Mouse (Mus musculus) erythroblast, adult 5-6 weeks (primary cell): ENCODE data around the gene Sh3gl3. TPM values are rescaled to one million over a fixed set of nuclear protein-coding genes. Genes with fewer than 3 reads are reported as not detected.

ENCODE experiments used
- ATAC-seq: replicated peaks from 2 replicates; pipeline ENCODE4 v1.8.0; 2016; ENCODE audit warnings: moderate number of reproducible peaks, mild to moderate bottlenecking, moderate TSS enrichment, inconsistent platforms; ENCODE audit not compliant: poor library complexity, low FRiP score, severe bottlenecking
- total RNA-seq, 2 experiments: library from RNA; stranded (forward) in 1 of 2; stranded (reverse) in 1 of 2; fragments of 150-400 nt in 1 of 2; fragments of 200-764, 138-1000 nt in 1 of 2; gene quantifications; 2 replicates each; pipeline versions ENCODE4 v1.2.3 to v1.2.4; 2015 to 2017; ENCODE audit warnings: low replicate concordance in 2 of 2

The Sh3gl3 gene
- total RNA-seq, 2 experiments from 2014 or later = not detected

DNA sequence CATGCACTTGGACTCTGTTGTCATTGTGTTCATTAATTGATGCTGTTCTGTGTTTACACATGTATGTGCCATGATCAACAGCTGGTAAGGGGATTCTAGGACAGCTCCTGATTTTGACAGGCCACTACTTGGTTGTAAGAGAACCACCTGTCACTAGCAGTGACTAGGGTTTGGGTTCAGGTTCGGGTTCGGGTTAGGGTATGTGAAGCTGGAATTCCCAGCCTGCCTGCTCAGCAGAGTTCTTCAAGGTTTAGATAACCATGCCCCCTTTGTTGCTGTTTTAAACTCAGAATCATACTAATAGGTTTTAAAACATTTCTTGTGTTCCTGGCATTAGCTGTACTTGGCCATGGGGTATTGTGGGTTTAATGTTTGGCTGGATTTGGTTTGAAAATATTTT lies 173.1 kb downstream of the Sh3gl3 start:
- no peak for ATAC-seq

GRCm38 (mm10) chr7:82349796-82350195 lies 176.2 kb downstream of the Sh3gl3 start:
- ATAC-seq = no peak

GRCm38 (mm10) chr7:82350421-82350820 lies 176.8 kb downstream of the Sh3gl3 start:
- ATAC-seq = no peak

Other genes starting within 250 kb of the Sh3gl3 start
- not detected in 2 replicates for gene Hdgfl3, start 239.4 kb upstream of the Sh3gl3 start, total RNA-seq (2015; ENCODE audit: low replicate concordance)
- 0.28 TPM in 1 of 2 replicates, not detected in the other for gene Hdgfl3, start 239.4 kb upstream of the Sh3gl3 start, total RNA-seq (2017; ENCODE audit: low replicate concordance)
- not detected in 2 replicates for gene Bnc1, start 181.5 kb upstream of the Sh3gl3 start, total RNA-seq (2015; ENCODE audit: low replicate concordance)
- gene Bnc1, start 181.5 kb upstream of the Sh3gl3 start, total RNA-seq (2017; ENCODE audit: low replicate concordance) = not detected in 2 replicates
- 0.21 TPM in 1 of 2 replicates, not detected in the other for gene Adamtsl3, start 161.9 kb downstream of the Sh3gl3 start, total RNA-seq (2015; ENCODE audit: low replicate concordance)
- 0.14 TPM in 1 of 2 replicates, not detected in the other for gene Adamtsl3, start 161.9 kb downstream of the Sh3gl3 start, total RNA-seq (2017; ENCODE audit: low replicate concordance)